Mouse (Mus musculus) liver, embryonic 14.5 days (tissue): ENCODE data around the gene Spesp1.

Experiments
- CTCF ChIP-seq: IDR thresholded peaks from 2 replicates; pipeline ENCODE4 v1.5.1; 2016; ENCODE audit warnings: antibody characterized with exemption, low read depth, control low read depth
- EP300 ChIP-seq: IDR thresholded peaks from 2 replicates; pipeline ENCODE4 v1.6.1; 2016; ENCODE audit warnings: antibody characterized with exemption, low read depth

GRCm38 (mm10) chr9:62325965-62326364 lies 44.0 kb upstream of the Spesp1 start:
- TF ChIP-seq EP300 = no peak
- TF ChIP-seq CTCF = peak; percentile 38; the same call in 1 of the 2 replicates
